Mouse (Mus musculus) CH12.LX (cell line): ENCODE measurements at regions not wholly inside any gene's neighbourhood (a gene's known extent, or its start where the extent isn't known, plus 50 kb on each side); places are given as distances from the start of the nearest gene placed in this dataset.

ENCODE experiments used
- DNase-seq: peaks from one replicate; pipeline ENCODE4 v3.0.0-alpha.2; 2013; ENCODE audit errors: extremely low read depth
- H3K27ac ChIP-seq: 2 replicates; pipeline ENCODE4 v1.5.1; 2012; ENCODE audit warnings: low read depth, mild to moderate bottlenecking, control low read depth, moderate library complexity; ENCODE audit not compliant: insufficient read depth
- H3K27me3 ChIP-seq: replicated peaks from 2 replicates; pipeline ENCODE3; 2012; ENCODE audit warnings: inconsistent platforms
- H3K36me3 ChIP-seq, 2 experiments: replicated peaks in 1 of 2; 2 replicates each; pipeline versions ENCODE3 to v1.6.1; 2012; ENCODE audit warnings: inconsistent platforms in 1 of 2, low read length in 1 of 2, mild to moderate bottlenecking in 1 of 2, mixed read lengths in 1 of 2, moderate library complexity in 1 of 2; ENCODE audit not compliant: control insufficient read depth in 1 of 2, insufficient read depth in 1 of 2
- H3K4me1 ChIP-seq, 2 experiments: 2 replicates each; pipeline ENCODE4 v1.6.1; 2012; ENCODE audit warnings: inconsistent platforms in 1 of 2, moderate library complexity in 1 of 2; ENCODE audit not compliant: insufficient read depth in 2 of 2, control insufficient read depth in 1 of 2
- H3K4me2 ChIP-seq: 2 replicates; pipeline ENCODE4 v1.6.1; 2012; ENCODE audit warnings: low read depth, mild to moderate bottlenecking, control low read depth; ENCODE audit not compliant: poor library complexity, insufficient read depth, severe bottlenecking
- H3K4me3 ChIP-seq, 3 experiments: fragments of 150-350 bp in 1 of 3; sonication (generic) in 1 of 3; replicated peaks in 1 of 3; 2 replicates each; pipeline versions ENCODE3 to v1.5.1; 2011 to 2012; ENCODE audit warnings: low read depth in 2 of 3, low read length in 2 of 3, mild to moderate bottlenecking in 2 of 3, moderate library complexity in 2 of 3, control low read depth in 1 of 3, improper control_type of control experiment in 1 of 3, inconsistent platforms in 1 of 3, mixed read lengths in 1 of 3; ENCODE audit not compliant: poor library complexity in 1 of 3
- H3K79me2 ChIP-seq: replicated peaks from 2 replicates; pipeline ENCODE4 v1.6.1; 2012; ENCODE audit warnings: mild to moderate bottlenecking, moderate library complexity; ENCODE audit not compliant: control insufficient read depth, poor library complexity, insufficient read depth, severe bottlenecking; ENCODE audit errors: extremely low read depth
- H3K9ac ChIP-seq: 2 replicates; pipeline ENCODE4 v1.6.1; 2012; ENCODE audit warnings: low read depth, mild to moderate bottlenecking, control low read depth, moderate library complexity; ENCODE audit not compliant: insufficient read depth
- H3K9me3 ChIP-seq: replicated peaks from 2 replicates; pipeline ENCODE3; 2012; ENCODE audit warnings: low read length, inconsistent platforms, mixed read lengths
- BHLHE40 ChIP-seq: IDR thresholded peaks from 2 replicates; pipeline ENCODE4 v1.6.1; 2011; ENCODE audit warnings: mild to moderate bottlenecking, low read depth, low read length, improper control_type of control experiment
- CHD1 ChIP-seq: IDR thresholded peaks from 2 replicates; pipeline ENCODE4 v1.6.1; 2012; ENCODE audit warnings: low read depth, low read length, improper control_type of control experiment, inconsistent platforms
- CHD2 ChIP-seq: IDR thresholded peaks from 2 replicates; pipeline ENCODE4 v1.6.1; 2011; ENCODE audit warnings: low read length, improper control_type of control experiment
- CTCF ChIP-seq, 2 experiments: IDR thresholded peaks in 1 of 2; conservative IDR thresholded peaks in 1 of 2; 2 replicates each; pipeline ENCODE4 v1.5.1; 2011 to 2012; ENCODE audit warnings: low read depth in 2 of 2, low read length in 2 of 2, improper control_type of control experiment in 1 of 2, inconsistent platforms in 1 of 2, mild to moderate bottlenecking in 1 of 2, moderate library complexity in 1 of 2
- E2F4 ChIP-seq: IDR thresholded peaks from 2 replicates; pipeline ENCODE4 v1.6.1; 2011; ENCODE audit warnings: low read depth, low read length, improper control_type of control experiment; ENCODE audit not compliant: insufficient replicate concordance
- ETS1 ChIP-seq: conservative IDR thresholded peaks from 2 replicates; pipeline ENCODE4 v1.6.1; 2012; ENCODE audit warnings: low read depth, mild to moderate bottlenecking, inconsistent platforms, low read length, improper control_type of control experiment, moderate library complexity
- HCFC1 ChIP-seq: IDR thresholded peaks from 2 replicates; pipeline ENCODE4 v1.6.1; 2012; ENCODE audit warnings: low read depth, mild to moderate bottlenecking, inconsistent platforms, low read length, improper control_type of control experiment
- JUN ChIP-seq: IDR thresholded peaks from 2 replicates; pipeline ENCODE4 v1.6.1; 2011; ENCODE audit warnings: low read depth, mild to moderate bottlenecking, low read length, improper control_type of control experiment, moderate library complexity; ENCODE audit not compliant: insufficient read depth
- KAT2A ChIP-seq: IDR thresholded peaks from 2 replicates; pipeline ENCODE4 v1.6.1; 2012; ENCODE audit warnings: low read length, improper control_type of control experiment, inconsistent platforms; ENCODE audit not compliant: insufficient replicate concordance
- MAZ ChIP-seq: IDR thresholded peaks from 2 replicates; pipeline ENCODE4 v1.6.1; 2012; ENCODE audit warnings: low read depth, mild to moderate bottlenecking, inconsistent platforms, low read length, improper control_type of control experiment, moderate library complexity
- MEF2A ChIP-seq: IDR thresholded peaks from 2 replicates; pipeline ENCODE4 v1.6.1; 2014; ENCODE audit warnings: low read depth, mild to moderate bottlenecking, inconsistent platforms, low read length, improper control_type of control experiment, borderline replicate concordance
- PAX5 ChIP-seq: IDR thresholded peaks from 2 replicates; pipeline ENCODE4 v1.6.1; 2012; ENCODE audit warnings: low read length, inconsistent platforms, mixed read lengths
- POLR2A ChIP-seq: IDR thresholded peaks from 2 replicates; pipeline ENCODE4 v1.6.1; 2011; ENCODE audit warnings: low read depth, mild to moderate bottlenecking, improper control_type of control experiment, low read length
- RAD21 ChIP-seq: IDR thresholded peaks from 2 replicates; pipeline ENCODE4 v1.6.1; 2011; ENCODE audit warnings: low read depth, mild to moderate bottlenecking, low read length, improper control_type of control experiment, moderate library complexity
- SIN3A ChIP-seq: IDR thresholded peaks from 2 replicates; pipeline ENCODE4 v1.6.1; 2012; ENCODE audit warnings: low read length, improper control_type of control experiment, inconsistent platforms
- SMC3 ChIP-seq: IDR thresholded peaks from 2 replicates; pipeline ENCODE4 v1.6.1; 2011; ENCODE audit warnings: low read depth, low read length, improper control_type of control experiment
- UBTF ChIP-seq: IDR thresholded peaks from 2 replicates; pipeline ENCODE4 v1.6.1; 2012; ENCODE audit warnings: low read depth, mild to moderate bottlenecking, inconsistent platforms, low read length, improper control_type of control experiment, moderate library complexity
- USF1 ChIP-seq: IDR thresholded peaks from 2 replicates; pipeline ENCODE4 v1.6.1; 2014; ENCODE audit warnings: low read depth, mild to moderate bottlenecking, inconsistent platforms, low read length, improper control_type of control experiment
- USF2 ChIP-seq: conservative IDR thresholded peaks from 2 replicates; pipeline ENCODE4 v1.6.1; 2011; ENCODE audit warnings: low read depth, low read length, improper control_type of control experiment
- ZMIZ1 ChIP-seq: IDR thresholded peaks from 2 replicates; pipeline ENCODE4 v1.6.1; 2012; ENCODE audit warnings: low read depth, mild to moderate bottlenecking, inconsistent platforms, low read length, improper control_type of control experiment
- dilution Hi-C: fragments of 300-500 bp; cut with MboI; formaldehyde crosslinking; loops from 2 replicates; pipeline ENCODE4 v1.14.3; 2020; ENCODE audit warnings: low sequenced_read_pairs; ENCODE audit not compliant: extremely low pct_unique_long_range_greater_than_20kb, extremely low pct_ligation_motif_present
- in situ Hi-C: fragments of 300-500 bp; cut with MboI; formaldehyde crosslinking; loops from 3 replicates; pipeline ENCODE4 v1.14.3; 2019; ENCODE audit warnings: low sequenced_read_pairs, low pct_ligation_motif_present, low pct_unique_long_range_greater_than_20kb, mixed read lengths

- Histone ChIP-seq H3K9me3 (peaks cover 35% of the 10 kb centered on the region), H3K79me2 (no peaks in the 10 kb centered on the region), H3K36me3 (no peaks in the 10 kb centered on the region), H3K27me3 (no peaks in the 10 kb centered on the region), H3K4me1 (peaks cover 0 to 8% of the 10 kb centered on the region in 2 experiments; a peak in 2 of 4 replicates), H3K9ac (no peak overlapping the region), H3K27ac (no peak overlapping the region), H3K4me3 (no peak overlapping the region), H3K4me2 (no peak overlapping the region)
- no peak for DNase-seq
- TF ChIP-seq SMC3 (no peak), E2F4 (no peak), HCFC1 (no peak), CHD2 (no peak), MEF2A (no peak), KAT2A (no peak), JUN (no peak), MAZ (no peak), ZMIZ1 (no peak), PAX5 (no peak), BHLHE40 (no peak), UBTF (no peak), USF2 (no peak), POLR2A (no peak), USF1 (no peak)
- in situ Hi-C loops (loop anchor here (25.0 kb wide), 2 partner anchors 139 to 1036 kb away; partner anchors contain the start of gene Tgfb2), dilution Hi-C loops (no loop called here)
These were observed 221.2 kb downstream of the Slc30a10 start for GRCm38 (mm10) chr1:185675674-185676420.

GRCm38 (mm10) chr1:185681610-185682457 is 227.2 kb downstream of the Slc30a10 start:
- no peaks in the 10 kb centered on the region for H3K27me3 ChIP-seq
- in situ Hi-C loops, result loop anchor here (25.0 kb wide), 2 partner anchors 145 to 1030 kb away; partner anchors contain the start of gene Tgfb2
- TF ChIP-seq RAD21 (peak; percentile 61), CTCF (conservative IDR thresholded peaks at IDR 0.05 in 1 of 2, IDR thresholded peaks at IDR 0.05 in 1 of 2; ENCODE audit: low read depth in 2 of 2, low read length in 2 of 2) (peak; percentile 18 to 50; a peak in 2 of 4 replicates), CHD1 (no peak), ETS1 (no peak), SIN3A (no peak)

More at GRCm38 (mm10) chr1:185681610-185682457, 227.2 kb downstream of the Slc30a10 start:
- Histone ChIP-seq H3K9me3 (peaks cover 33% of the 10 kb centered on the region), H3K79me2 (no peaks in the 10 kb centered on the region), H3K4me1 (no peaks in the 10 kb centered on the region), H3K27ac (no peak overlapping the region), H3K36me3 (no peaks in the 10 kb centered on the region), H3K9ac (no peak overlapping the region), H3K4me3 (no peak overlapping the region), H3K4me2 (no peak overlapping the region)
- DNase-seq, result peak; percentile 29
- dilution Hi-C loops, result no loop called here
